Mouse (Mus musculus) T-cell, adult 66 days (primary cell): Measurements from ENCODE around the gene Irx3. TPM values are rescaled to one million over a fixed set of nuclear protein-coding genes. Genes with fewer than 3 reads are reported as not detected.

Source experiments
- total RNA-seq, 2 experiments: library from RNA; stranded (reverse); gene quantifications; 3 replicates in 1 of 2; 4 replicates in 1 of 2; pipeline ENCODE4 v1.2.4; 2023

Irx3 gene
- not detected for total RNA-seq

GRCm38 (mm10) chr8:91801839-91802238 is at the start of gene Irx3:
Gene Irx3 (minus strand): TSS chr8:91802067.

